Mouse (Mus musculus) layer of hippocampus, adult 2 months (tissue): ENCODE measurements around the gene Adgrd1. TPM values are rescaled to one million over a fixed set of nuclear protein-coding genes. Genes with fewer than 3 reads are reported as not detected.

Experiments used
- DNase-seq, 2 experiments: peaks; one replicate each; pipeline ENCODE4 v3.0.0; 2022; ENCODE audit warnings: low spot score in 2 of 2
- H3K27ac ChIP-seq: fragments of 200-600 bp; 2 replicates; pipeline ENCODE4 v1.8.1; 2022
- H3K4me3 ChIP-seq: fragments of 200-600 bp; 2 replicates; pipeline ENCODE4 v1.8.1; 2022; ENCODE audit warnings: mild to moderate bottlenecking
- CTCF ChIP-seq: fragments of 200-600 bp; conservative IDR thresholded peaks from 2 replicates; pipeline ENCODE4 v1.8.1; 2022; ENCODE audit warnings: antibody characterized with exemption, mild to moderate bottlenecking, moderate library complexity
- long read RNA-seq, 2 experiments: library from polyadenylated mRNA; stranded (forward); transcript quantifications; one replicate each; pipeline ENCODE4 v2.0.0; 2021; ENCODE audit warnings: borderline mapping rate in 2 of 2
- total RNA-seq, 2 experiments: library from RNA; stranded (reverse); gene quantifications; 2 replicates each; pipeline ENCODE4 v1.2.3; 2021

Gene Adgrd1
- under 1 TPM; 0.33 to 0.39 TPM for total RNA-seq
- long read RNA-seq, experiment 1, partial matches to known transcripts, result 0 of 1 reads
- long read RNA-seq, experiment 1, other reads (novel, unspliced or antisense), result 1 of 1 reads
- long read RNA-seq, experiment 2, full-length matches to known transcripts, result 1 of 2 reads
- long read RNA-seq, experiment 2, partial matches to known transcripts, result 1 of 2 reads
- long read RNA-seq, experiment 2, other reads (novel, unspliced or antisense), result 0 of 2 reads

DNA sequence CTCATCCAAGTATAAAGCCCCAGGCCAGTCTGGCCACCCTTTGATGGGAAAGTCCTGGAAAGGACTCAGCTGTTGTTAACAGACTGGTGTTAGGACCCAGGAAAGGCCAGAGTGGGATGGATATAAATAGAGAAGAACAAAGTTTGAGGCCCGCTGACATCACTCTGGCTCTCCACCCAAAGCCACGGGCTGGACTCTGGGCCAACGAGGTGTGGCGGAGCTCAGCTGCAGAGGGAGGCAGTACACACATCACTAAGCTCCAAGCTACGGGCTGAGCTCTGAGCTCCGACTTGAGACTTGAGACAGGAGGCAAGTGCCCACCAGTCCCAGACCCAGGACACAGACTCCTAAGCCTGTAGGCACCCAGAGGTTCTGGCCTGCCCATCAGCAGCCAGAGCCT is at the start of gene Adgrd1:
Gene Adgrd1, plus strand, starts transcription at position 240 of the 400 bp plus-strand sequence.
- H3K27ac ChIP-seq, result no peak within 1 kb of the TSS
- no peak for DNase-seq
- TF ChIP-seq CTCF, result no peak
- no peak within 1 kb of the TSS for H3K4me3 ChIP-seq

DNA sequence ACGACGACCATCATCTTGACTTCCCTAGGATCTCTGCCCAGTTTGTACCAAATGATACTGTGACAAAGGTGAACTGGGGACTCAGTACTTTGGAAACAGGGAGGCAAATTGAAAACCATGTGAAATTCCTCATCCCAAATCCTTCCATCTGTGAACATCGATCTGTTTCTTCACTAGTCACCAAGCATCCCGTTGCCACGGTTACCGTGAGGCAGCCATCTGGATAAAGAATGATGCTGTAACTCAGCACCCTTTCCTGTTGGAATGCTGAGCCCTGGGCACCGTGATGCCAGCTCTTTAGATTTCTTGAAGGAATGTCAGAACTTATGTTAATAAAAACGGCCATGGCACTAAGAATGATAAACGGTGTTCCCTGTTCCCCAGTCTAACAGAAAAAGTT is 47.2 kb upstream of the Adgrd1 start:
- TF ChIP-seq CTCF, result no peak
- Histone ChIP-seq H3K27ac (peak overlapping the region; percentile 78), H3K4me3 (no peak overlapping the region)
- peak; percentile 85 to 90 for DNase-seq

DNA sequence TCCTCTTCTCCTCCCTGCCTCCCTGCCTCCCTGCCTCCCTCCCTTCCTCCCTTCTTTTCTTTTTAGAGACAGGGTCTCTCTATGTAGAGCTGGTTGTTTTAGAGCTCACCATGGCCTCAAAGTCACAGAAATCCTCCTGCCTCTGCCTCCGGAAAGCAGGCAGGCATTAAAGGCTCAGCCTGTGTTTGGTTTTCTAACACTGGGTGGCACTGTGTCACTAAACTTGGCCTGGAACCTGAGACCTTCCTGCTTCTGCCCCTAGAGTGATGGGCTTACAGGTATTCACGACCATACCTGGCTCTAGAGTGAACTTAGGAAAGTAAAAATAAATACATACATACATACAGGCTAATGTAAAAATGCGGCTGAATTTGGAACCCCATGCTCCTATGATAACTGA is 44.6 kb upstream of the Adgrd1 start:
- DNase-seq, result no peak
- H3K4me3 ChIP-seq, result no peak overlapping the region
- H3K27ac ChIP-seq, result peak overlapping the region; percentile 88
- peak; percentile 55 for TF ChIP-seq CTCF

GRCm38 (mm10) chr5:129052636-129053355 is 43.8 kb upstream of the Adgrd1 start:
- Histone ChIP-seq H3K4me3 (no peak overlapping the region), H3K27ac (peak overlapping the region; percentile 88)
- 0 out of 2 replicates have a peak, but pooled peaks have one; percentile 5 for TF ChIP-seq CTCF
- no peak for DNase-seq

DNA sequence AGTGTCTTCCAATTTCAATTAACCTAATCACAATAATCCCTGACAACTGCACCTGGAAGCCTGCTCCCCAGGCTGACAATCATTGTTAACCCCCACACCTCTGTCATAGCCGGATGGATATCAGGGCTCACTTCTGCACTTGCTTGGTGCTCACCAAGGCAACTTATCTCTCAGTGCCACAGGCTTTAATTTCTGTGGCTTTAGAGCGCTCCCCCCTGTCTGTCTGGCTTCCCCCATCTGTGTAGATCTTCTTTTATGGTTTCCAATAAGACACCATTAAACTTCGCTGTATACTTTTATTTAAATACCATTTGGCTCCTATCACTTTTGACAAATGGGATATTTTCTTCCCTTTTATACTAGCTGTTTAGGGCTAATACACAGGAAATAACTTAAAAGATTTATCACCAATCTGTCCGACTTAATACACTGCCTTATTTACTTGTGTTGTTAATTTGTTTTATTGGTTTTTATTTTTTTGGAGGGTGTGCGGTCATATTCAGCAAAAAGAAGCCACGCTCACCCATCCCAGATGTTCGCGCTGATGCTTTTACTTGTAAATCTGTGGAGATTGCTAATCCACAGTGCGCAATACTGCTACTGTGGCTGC is 41.8 kb upstream of the Adgrd1 start:
- no peak overlapping the region for H3K4me3 ChIP-seq
- TF ChIP-seq CTCF, result no peak
- H3K27ac ChIP-seq, result no peak overlapping the region
- no peak for DNase-seq

GRCm38 (mm10) chr5:129059116-129059515 is 37.4 kb upstream of the Adgrd1 start:
- no peak overlapping the region for H3K27ac ChIP-seq
- no peak overlapping the region for H3K4me3 ChIP-seq
- TF ChIP-seq CTCF, result peak; percentile 34
- DNase-seq, result no peak

GRCm38 (mm10) chr5:129061579-129061978 is 35.0 kb upstream of the Adgrd1 start:
- peak; percentile 85 for TF ChIP-seq CTCF
- peak; percentile 65 to 75 for DNase-seq
- no peak overlapping the region for H3K4me3 ChIP-seq
- H3K27ac ChIP-seq, result no peak overlapping the region; the same call in 1 of the 2 replicates

DNA sequence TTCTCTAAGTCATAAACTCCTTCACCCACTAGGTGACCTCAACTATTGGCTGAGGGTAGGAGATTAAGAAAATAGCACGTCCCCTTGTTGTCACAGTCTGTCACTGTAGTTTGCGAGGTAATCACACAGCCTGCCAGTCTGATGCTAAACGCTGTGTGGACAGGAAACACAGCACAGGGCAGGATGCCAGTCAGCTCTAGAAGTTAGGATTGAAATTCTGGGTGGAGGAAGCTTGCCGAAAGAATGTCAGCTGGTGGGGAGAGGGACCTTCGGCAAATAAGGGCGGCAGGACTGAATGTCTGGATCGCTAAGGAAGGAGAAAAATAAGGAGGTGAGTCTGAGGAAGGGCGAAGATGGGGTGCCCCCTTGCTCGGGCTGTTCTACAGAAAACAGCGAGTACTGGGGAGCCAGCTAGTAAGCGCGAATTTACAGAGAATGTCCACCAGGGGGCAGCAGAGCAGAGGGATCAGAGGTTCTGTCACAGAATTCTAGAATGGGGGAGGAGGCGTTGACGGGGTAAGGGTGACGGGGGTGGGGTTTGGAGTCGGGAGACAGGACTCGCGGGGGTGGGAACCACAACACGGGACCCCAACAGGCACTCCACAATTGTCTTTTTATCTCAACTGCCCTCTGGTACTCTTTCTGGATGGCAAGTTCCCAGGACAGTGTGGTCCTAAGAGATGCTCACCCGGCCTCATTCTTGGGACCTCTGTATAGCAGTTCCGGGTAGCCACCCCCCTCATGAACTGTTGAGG is 33.3 kb upstream of the Adgrd1 start:
- H3K27ac ChIP-seq, result peak overlapping the region; percentile 46; the same call in 1 of the 2 replicates
- H3K4me3 ChIP-seq, result peak overlapping the region; percentile 40
- TF ChIP-seq CTCF, result peak; percentile 80
- peak; percentile 85 to 92 for DNase-seq

- Histone ChIP-seq H3K27ac (peak overlapping the region; percentile 44; the same call in 1 of the 2 replicates), H3K4me3 (peak overlapping the region; percentile 40)
- TF ChIP-seq CTCF, result no peak
- DNase-seq, result no peak
These were observed 32.8 kb upstream of the Adgrd1 start for GRCm38 (mm10) chr5:129063792-129064087.

- no peak for DNase-seq
- TF ChIP-seq CTCF, result no peak
- H3K27ac ChIP-seq, result no peak overlapping the region
- H3K4me3 ChIP-seq, result no peak overlapping the region
These were observed 32.4 kb upstream of the Adgrd1 start for GRCm38 (mm10) chr5:129064186-129064585.

GRCm38 (mm10) chr5:129065301-129065700 is 31.2 kb upstream of the Adgrd1 start:
- Histone ChIP-seq H3K4me3 (no peak overlapping the region), H3K27ac (no peak overlapping the region)
- no peak for DNase-seq
- no peak for TF ChIP-seq CTCF

GRCm38 (mm10) chr5:129065946-129066345 is 30.6 kb upstream of the Adgrd1 start:
- 0 out of 2 replicates have a peak overlapping the region, but pooled peaks have one; percentile 18 for H3K27ac ChIP-seq
- TF ChIP-seq CTCF, result no peak
- no peak for DNase-seq
- H3K4me3 ChIP-seq, result no peak overlapping the region
